Mouse (Mus musculus) erythroblast, embryonic 14.5 days (primary cell): Measurements from ENCODE around the gene Lmx1b. TPM values are rescaled to one million over a fixed set of nuclear protein-coding genes. Genes with fewer than 3 reads are reported as not detected.

ENCODE experiments used
- H3K27me3 ChIP-seq: 2 replicates; pipeline ENCODE4 v1.6.1; 2012; ENCODE audit warnings: inconsistent platforms; ENCODE audit not compliant: control insufficient read depth
- H3K36me3 ChIP-seq: 2 replicates; pipeline ENCODE4 v1.6.1; 2012; ENCODE audit warnings: mild to moderate bottlenecking, inconsistent platforms; ENCODE audit not compliant: control insufficient read depth
- H3K4me1 ChIP-seq: 2 replicates; pipeline ENCODE4 v1.6.1; 2012; ENCODE audit warnings: inconsistent platforms; ENCODE audit not compliant: control insufficient read depth
- H3K4me3 ChIP-seq: replicated peaks from 2 replicates; pipeline ENCODE3; 2012; ENCODE audit warnings: moderate library complexity, mild to moderate bottlenecking, inconsistent platforms
- H3K9me3 ChIP-seq: 2 replicates; pipeline ENCODE4 v1.6.1; 2012; ENCODE audit warnings: low read length, inconsistent platforms, mixed read lengths; ENCODE audit not compliant: control insufficient read depth
- GATA1 ChIP-seq: IDR thresholded peaks from 2 replicates; pipeline ENCODE4 v1.6.1; 2012; ENCODE audit warnings: low read length, inconsistent platforms, mixed read lengths
- TAL1 ChIP-seq: IDR thresholded peaks from 3 replicates; pipeline ENCODE4 v1.6.1; 2012; ENCODE audit warnings: low read length, inconsistent platforms, mixed read lengths
- polyA plus RNA-seq: library from polyadenylated mRNA; stranded (reverse); fragments of >175 nt; gene quantifications from 2 replicates; pipeline ENCODE4 v1.2.3, GENCODE M21; 2012

The Lmx1b gene
- polyA plus RNA-seq, 1 experiment = not detected

- Histone ChIP-seq H3K27me3 (no peaks in the 10 kb centered on the region; the same call in 1 of the 2 replicates), H3K36me3 (no peaks in the 10 kb centered on the region), H3K9me3 (no peaks in the 10 kb centered on the region), H3K4me3 (no peak overlapping the region), H3K4me1 (no peaks in the 10 kb centered on the region)
- no peak for TF ChIP-seq TAL1
- no peak for TF ChIP-seq GATA1
Observed at GRCm38 (mm10) chr2:33555573-33555972, 84.7 kb downstream of the Lmx1b start.

- peaks cover 2% of the 10 kb centered on the region; the same call in 1 of the 2 replicates for H3K27me3 ChIP-seq
- H3K4me1 ChIP-seq = no peaks in the 10 kb centered on the region
- no peaks in the 10 kb centered on the region for H3K9me3 ChIP-seq
- no peaks in the 10 kb centered on the region for H3K36me3 ChIP-seq
- TF ChIP-seq TAL1 = no peak
- no peak for TF ChIP-seq GATA1
- H3K4me3 ChIP-seq = no peak overlapping the region
Observed at GRCm38 (mm10) chr2:33552672-33553071, 87.6 kb downstream of the Lmx1b start.

- Histone ChIP-seq H3K4me1 (no peaks in the 10 kb centered on the region), H3K9me3 (no peaks in the 10 kb centered on the region), H3K4me3 (no peak overlapping the region), H3K27me3 (peaks cover 45% of the 10 kb centered on the region), H3K36me3 (no peaks in the 10 kb centered on the region)
- TF ChIP-seq TAL1 (no peak), GATA1 (no peak)
Observed at GRCm38 (mm10) chr2:33547595-33547994, 92.7 kb downstream of the Lmx1b start.

- no peak for TF ChIP-seq GATA1
- no peak for TF ChIP-seq TAL1
- Histone ChIP-seq H3K4me3 (no peak overlapping the region), H3K9me3 (no peaks in the 10 kb centered on the region), H3K27me3 (peaks cover 46% of the 10 kb centered on the region), H3K4me1 (no peaks in the 10 kb centered on the region), H3K36me3 (no peaks in the 10 kb centered on the region)
Observed at GRCm38 (mm10) chr2:33546879-33547278, 93.4 kb downstream of the Lmx1b start.

GRCm38 (mm10) chr2:33546051-33546450, 94.3 kb downstream of the Lmx1b start:
- TF ChIP-seq TAL1 (no peak), GATA1 (no peak)
- H3K9me3 ChIP-seq = no peaks in the 10 kb centered on the region
- H3K27me3 ChIP-seq = peaks cover 54% of the 10 kb centered on the region
- H3K4me3 ChIP-seq = no peak overlapping the region
- no peaks in the 10 kb centered on the region for H3K36me3 ChIP-seq
- H3K4me1 ChIP-seq = no peaks in the 10 kb centered on the region

- no peaks in the 10 kb centered on the region for H3K36me3 ChIP-seq
- no peak overlapping the region for H3K4me3 ChIP-seq
- TF ChIP-seq TAL1 (no peak), GATA1 (no peak)
- no peaks in the 10 kb centered on the region for H3K4me1 ChIP-seq
- no peaks in the 10 kb centered on the region for H3K9me3 ChIP-seq
- H3K27me3 ChIP-seq = peaks cover 60% of the 10 kb centered on the region
Observed at GRCm38 (mm10) chr2:33544781-33545566, 95.3 kb downstream of the Lmx1b start.

GRCm38 (mm10) chr2:33544203-33544762, 96.0 kb downstream of the Lmx1b start:
- no peaks in the 10 kb centered on the region for H3K36me3 ChIP-seq
- peaks cover 62% of the 10 kb centered on the region for H3K27me3 ChIP-seq
- H3K9me3 ChIP-seq = no peaks in the 10 kb centered on the region
- no peaks in the 10 kb centered on the region for H3K4me1 ChIP-seq
- no peak overlapping the region for H3K4me3 ChIP-seq
- no peak for TF ChIP-seq GATA1
- TF ChIP-seq TAL1 = no peak

- H3K4me1 ChIP-seq = no peaks in the 10 kb centered on the region
- H3K36me3 ChIP-seq = no peaks in the 10 kb centered on the region
- no peak overlapping the region for H3K4me3 ChIP-seq
- H3K9me3 ChIP-seq = no peaks in the 10 kb centered on the region
- peaks cover 62% of the 10 kb centered on the region for H3K27me3 ChIP-seq
- no peak for TF ChIP-seq TAL1
- TF ChIP-seq GATA1 = no peak
Observed at GRCm38 (mm10) chr2:33543429-33544202, 96.7 kb downstream of the Lmx1b start.
